ENCODE assay signal across 8 mouse cellular contexts in genomic region chr11:119238305-119238721, GRCm38 (mm10). TPM values are rescaled to one million over a fixed set of nuclear protein-coding genes. Genes with fewer than 3 reads are reported as not detected.
DNase-seq lines count a peak whose midpoint lies in the region; ATAC-seq and TF ChIP-seq lines count a peak whose summit lies in the region.

No protein-coding gene starts in this region.

- H3K27me3 ChIP-seq in CH12.LX (replicated peaks), result peaks cover 62% of the 10 kb centered on the region
- H3K27me3 ChIP-seq in intestine, embryonic 15.5 days (replicated peaks), result no peaks in the 10 kb centered on the region
- H3K27me3 ChIP-seq in liver, postnatal 0 days (ENCODE audit: insufficient read depth, low read length), result no peaks in the 10 kb centered on the region
- H3K27me3 ChIP-seq in neural tube, embryonic 12.5 days (replicated peaks), result no peaks in the 10 kb centered on the region

- peaks cover 14% of the 10 kb centered on the region for H3K9me3 ChIP-seq in CH12.LX (replicated peaks; ENCODE audit: low read length)
- no peaks in the 10 kb centered on the region for H3K9me3 ChIP-seq in intestine, embryonic 15.5 days
- H3K9me3 ChIP-seq in liver, postnatal 0 days (ENCODE audit: low read length), result no peaks in the 10 kb centered on the region
- no peaks in the 10 kb centered on the region; the same call in 1 of the 2 replicates for H3K9me3 ChIP-seq in neural tube, embryonic 12.5 days

- no peaks in the 10 kb centered on the region for H3K79me2 ChIP-seq in CH12.LX (replicated peaks; ENCODE audit: control insufficient read depth, extremely low read depth, insufficient read depth, poor library complexity, severe bottlenecking)

- H3K9ac ChIP-seq in CH12.LX (ENCODE audit: insufficient read depth, low read depth), result peak overlapping the region; percentile 81
- H3K9ac ChIP-seq in intestine, embryonic 15.5 days, result no peak overlapping the region
- no peak overlapping the region for H3K9ac ChIP-seq in liver, postnatal 0 days (replicated peaks)
- H3K9ac ChIP-seq in neural tube, embryonic 12.5 days, result no peak overlapping the region

- DNase-seq in CH12.LX (ENCODE audit: extremely low read depth), result peak; percentile 60
- peak; percentile 60 for DNase-seq in adrenal gland, postnatal 25 days
- DNase-seq in liver, postnatal 0 days, result peak; percentile 71
- peak; percentile 62 for DNase-seq in yolk sac, embryonic 10.5 days (ENCODE audit: low spot score)
- no peak for DNase-seq in cerebellum, postnatal 36 days

- WGBS in intestine, embryonic 15.5 days, result 8% methylated on average over 11 of the region's 11 CpGs
- WGBS in liver, postnatal 0 days (ENCODE audit: insufficient replicate concordance), result 10% methylated on average over 11 of the region's 11 CpGs
- WGBS in neural tube, embryonic 12.5 days, result 22% methylated on average over 11 of the region's 11 CpGs

- H3K4me1 ChIP-seq in CH12.LX (ENCODE audit: control insufficient read depth in 1 of 2, insufficient read depth in 2 of 2), result peaks cover 13 to 28% of the 10 kb centered on the region in 2 experiments
- 0 out of 2 replicates have a peak, but pooled peaks cover 9% of the 10 kb centered on the region for H3K4me1 ChIP-seq in intestine, embryonic 15.5 days (replicated peaks)
- H3K4me1 ChIP-seq in liver, postnatal 0 days (ENCODE audit: insufficient read depth), result peaks cover 12% of the 10 kb centered on the region
- H3K4me1 ChIP-seq in neural tube, embryonic 12.5 days, result peaks cover 14% of the 10 kb centered on the region; the same call in 1 of the 2 replicates

- H3K36me3 ChIP-seq in CH12.LX (replicated peaks in 1 of 2; ENCODE audit: control insufficient read depth in 1 of 2, insufficient read depth in 1 of 2, low read length in 1 of 2), result no peaks in the 10 kb centered on the region
- H3K36me3 ChIP-seq in intestine, embryonic 15.5 days, result no peaks in the 10 kb centered on the region
- no peaks in the 10 kb centered on the region for H3K36me3 ChIP-seq in liver, postnatal 0 days (replicated peaks; ENCODE audit: insufficient read depth, low read length)
- H3K36me3 ChIP-seq in neural tube, embryonic 12.5 days, result peaks cover 41% of the 10 kb centered on the region

- TF ChIP-seq POLR2A in CH12.LX (IDR thresholded peaks at IDR 0.05; ENCODE audit: low read depth, low read length), result peak; percentile 74

- dilution Hi-C loops in CH12.LX (cut with MboI; ENCODE audit: extremely low pct_ligation_motif_present, extremely low pct_unique_long_range_greater_than_20kb, low sequenced_read_pairs), result no loop called here

- TF ChIP-seq EP300 in CH12.LX (IDR thresholded peaks at IDR 0.05; ENCODE audit: low read length), result no peak
- TF ChIP-seq EP300 in liver, postnatal 0 days (IDR thresholded peaks at IDR 0.05; ENCODE audit: low read depth), result no peak

- H3K4me2 ChIP-seq in CH12.LX (ENCODE audit: insufficient read depth, low read depth, poor library complexity, severe bottlenecking), result peak overlapping the region; percentile 88
- peak overlapping the region; percentile 77 for H3K4me2 ChIP-seq in intestine, embryonic 15.5 days (replicated peaks)
- peak overlapping the region; percentile 70 for H3K4me2 ChIP-seq in liver, postnatal 0 days (ENCODE audit: low read depth, low read length)
- peak overlapping the region; percentile 53 for H3K4me2 ChIP-seq in neural tube, embryonic 12.5 days (replicated peaks)

- in situ Hi-C loops in CH12.LX (cut with MboI; ENCODE audit: low pct_ligation_motif_present, low pct_unique_long_range_greater_than_20kb, low sequenced_read_pairs), result no loop called here

- peak overlapping the region; percentile 62 for H3K27ac ChIP-seq in CH12.LX (ENCODE audit: insufficient read depth, low read depth)
- H3K27ac ChIP-seq in intestine, embryonic 15.5 days, result 0 out of 2 replicates have a peak overlapping the region, but pooled peaks have one; percentile 32
- H3K27ac ChIP-seq in liver, postnatal 0 days (ENCODE audit: low read depth), result no peak overlapping the region
- H3K27ac ChIP-seq in neural tube, embryonic 12.5 days, result no peak overlapping the region

- no peak for TF ChIP-seq RAD21 in CH12.LX (IDR thresholded peaks at IDR 0.05; ENCODE audit: low read depth, low read length)

- H3K4me3 ChIP-seq in CH12.LX (replicated peaks in 1 of 3; ENCODE audit: low read depth in 2 of 3, low read length in 2 of 3, poor library complexity in 1 of 3), result peak overlapping the region; percentile 40 to 68 (median 56)
- H3K4me3 ChIP-seq in intestine, embryonic 15.5 days (replicated peaks), result peak overlapping the region; percentile 35
- H3K4me3 ChIP-seq in liver, postnatal 0 days (ENCODE audit: low read depth, low read length), result peak overlapping the region; percentile 30
- no peak overlapping the region for H3K4me3 ChIP-seq in neural tube, embryonic 12.5 days

- peak; percentile 73 for ATAC-seq in granulocyte monocyte progenitor cell, adult 5-6 weeks (replicated peaks; ENCODE audit: poor library complexity, severe bottlenecking)
- ATAC-seq in intestine, embryonic 15.5 days, result peak; percentile 90
- peak; percentile 63 for ATAC-seq in liver, postnatal 0 days
- ATAC-seq in neural tube, embryonic 12.5 days (ENCODE audit: low FRiP score, low read depth), result peak; percentile 55

- no peak for TF ChIP-seq CTCF in CH12.LX (conservative IDR thresholded peaks at IDR 0.05 in 1 of 2, IDR thresholded peaks at IDR 0.05 in 1 of 2; ENCODE audit: low read depth in 2 of 2, low read length in 2 of 2)
- no peak for TF ChIP-seq CTCF in liver, postnatal 0 days (IDR thresholded peaks at IDR 0.05; ENCODE audit: low read depth)

TF ChIP-seq in CH12.LX, 34 proteins besides CTCF, POLR2A, EP300 and RAD21 (continues in another document):
- TF ChIP-seq USF1 (IDR thresholded peaks at IDR 0.05; ENCODE audit: low read depth, low read length) (no peak), JUND (conservative IDR thresholded peaks at IDR 0.05; ENCODE audit: low read depth, low read length) (no peak), USF2 (conservative IDR thresholded peaks at IDR 0.05; ENCODE audit: low read depth, low read length) (no peak), JUN (IDR thresholded peaks at IDR 0.05; ENCODE audit: insufficient read depth, low read depth, low read length) (no peak), E2F4 (IDR thresholded peaks at IDR 0.05; ENCODE audit: insufficient replicate concordance, low read depth, low read length) (no peak), ELF1 (IDR thresholded peaks at IDR 0.05; ENCODE audit: low read depth, low read length) (peak; percentile 67; the same call in 1 of the 2 replicates), SMC3 (IDR thresholded peaks at IDR 0.05; ENCODE audit: low read depth, low read length) (no peak), MYC (IDR thresholded peaks at IDR 0.05; ENCODE audit: low read depth, low read length) (no peak), POLR2AphosphoS2 (IDR thresholded peaks at IDR 0.05; ENCODE audit: low read depth, low read length) (no peak), UBTF (IDR thresholded peaks at IDR 0.05; ENCODE audit: low read depth, low read length) (no peak), ZC3H11A (IDR thresholded peaks at IDR 0.05; ENCODE audit: low read depth, low read length) (no peak), ZMIZ1 (IDR thresholded peaks at IDR 0.05; ENCODE audit: low read depth, low read length) (peak; percentile 21; the same call in 1 of the 2 replicates), CHD1 (IDR thresholded peaks at IDR 0.05; ENCODE audit: low read depth, low read length) (no peak), MEF2A (IDR thresholded peaks at IDR 0.05; ENCODE audit: borderline replicate concordance, low read depth, low read length) (no peak), IRF4 (IDR thresholded peaks at IDR 0.05; ENCODE audit: low read depth, low read length) (no peak), MAZ (IDR thresholded peaks at IDR 0.05; ENCODE audit: low read depth, low read length) (no peak), ZKSCAN1 (IDR thresholded peaks at IDR 0.05; ENCODE audit: borderline replicate concordance, low read depth, low read length) (no peak), GABPA (IDR thresholded peaks at IDR 0.05; ENCODE audit: insufficient replicate concordance, low read depth, low read length) (no peak)

RNA-seq across cellular contexts. Expression of gene Ccdc40, which starts 9.9 kb away (rescaled TPM):
- 0.80 and 1.3 TPM in 2 replicates for total RNA-seq in CH12.LX (2012; rRNA removed)
- total RNA-seq in CH12.LX (2014; rRNA removed), result 0.82 and 0.97 TPM in 2 replicates
- polyA plus RNA-seq in CH12.LX (2012; ENCODE audit: insufficient read length, low read depth), result 1.2 and 1.4 TPM in 2 replicates
- total RNA-seq in adrenal gland, postnatal 25 days (2021), result 0.29 and 1.7 TPM in 2 replicates
- 7.3 and 12.0 TPM in 2 replicates for total RNA-seq in granulocyte monocyte progenitor cell, adult 5-6 weeks (2014; fragmentation: Nextera tagmentation)
- total RNA-seq in granulocyte monocyte progenitor cell, adult 5-6 weeks (2017), result 9.0 and 11.8 TPM in 2 replicates
- 2.5 and 2.6 TPM in 2 replicates for polyA plus RNA-seq in intestine, embryonic 15.5 days (2015; fragmentation: Nextera tagmentation; extraction: Ambion mirVana)
- 0.89 and 0.95 TPM in 2 replicates for polyA plus RNA-seq in liver, postnatal 0 days (2015; fragmentation: Nextera tagmentation; extraction: Ambion mirVana)
- polyA plus RNA-seq in neural tube, embryonic 12.5 days (2016; fragmentation: Nextera tagmentation; extraction: Ambion mirVana), result 11.5 and 18.0 TPM in 2 replicates

RNA-seq across cellular contexts. Expression of gene Tbc1d16, which starts 10.0 kb away (rescaled TPM):
- total RNA-seq in CH12.LX (2012; rRNA removed) (9.4 and 15.9 TPM in 2 replicates), CH12.LX (2014; rRNA removed) (0.65 and 0.79 TPM in 2 replicates)
- polyA plus RNA-seq in CH12.LX (2012; ENCODE audit: insufficient read length, low read depth), result 2.4 and 2.7 TPM in 2 replicates
- total RNA-seq in adrenal gland, postnatal 25 days (2021), result 12.7 and 14.3 TPM in 2 replicates
- 3.3 and 8.6 TPM in 2 replicates for total RNA-seq in granulocyte monocyte progenitor cell, adult 5-6 weeks (2014; fragmentation: Nextera tagmentation)
- total RNA-seq in granulocyte monocyte progenitor cell, adult 5-6 weeks (2017), result 2.1 and 3.0 TPM in 2 replicates
- polyA plus RNA-seq in intestine, embryonic 15.5 days (2015; fragmentation: Nextera tagmentation; extraction: Ambion mirVana), result 13.9 and 15.3 TPM in 2 replicates
- 1.0 and 1.5 TPM in 2 replicates for polyA plus RNA-seq in liver, postnatal 0 days (2015; fragmentation: Nextera tagmentation; extraction: Ambion mirVana)
- polyA plus RNA-seq in neural tube, embryonic 12.5 days (2016; fragmentation: Nextera tagmentation; extraction: Ambion mirVana), result 26.0 and 38.1 TPM in 2 replicates

RNA-seq across cellular contexts. Expression of gene Gaa, which starts 29.4 kb away (rescaled TPM):
- total RNA-seq in CH12.LX (2012; rRNA removed) (80.8 and 105 TPM in 2 replicates), CH12.LX (2014; rRNA removed) (19.6 and 19.8 TPM in 2 replicates)
- polyA plus RNA-seq in CH12.LX (2012; ENCODE audit: insufficient read length, low read depth), result 91.0 and 93.2 TPM in 2 replicates
- total RNA-seq in adrenal gland, postnatal 25 days (2021), result 101 and 102 TPM in 2 replicates
- 35.8 and 47.2 TPM in 2 replicates for total RNA-seq in granulocyte monocyte progenitor cell, adult 5-6 weeks (2014; fragmentation: Nextera tagmentation)
- total RNA-seq in granulocyte monocyte progenitor cell, adult 5-6 weeks (2017), result 27.4 and 31.6 TPM in 2 replicates
- polyA plus RNA-seq in intestine, embryonic 15.5 days (2015; fragmentation: Nextera tagmentation; extraction: Ambion mirVana), result 66.3 and 69.1 TPM in 2 replicates
- 28.6 and 29.0 TPM in 2 replicates for polyA plus RNA-seq in liver, postnatal 0 days (2015; fragmentation: Nextera tagmentation; extraction: Ambion mirVana)
- polyA plus RNA-seq in neural tube, embryonic 12.5 days (2016; fragmentation: Nextera tagmentation; extraction: Ambion mirVana), result 40.9 and 43.0 TPM in 2 replicates

Comparison
In these comparisons a context has a peak if more than half of its experiments do, and no peak if none do; other contexts are left out.
1. DNase-seq: peak in CH12.LX (single experiment), adrenal gland, postnatal 25 days (single experiment), liver, postnatal 0 days (single experiment) and yolk sac, embryonic 10.5 days (single experiment); none in cerebellum, postnatal 36 days (0 of 2).
2. H3K27ac ChIP-seq: peak in CH12.LX (single experiment) and intestine, embryonic 15.5 days (single experiment); none in liver, postnatal 0 days (single experiment) and neural tube, embryonic 12.5 days (single experiment).
3. Peak in every context shown above with its lines, with median percentiles within 50 percentile points of each other: H3K4me2 ChIP-seq and ATAC-seq.